Mouse (Mus musculus): ENCODE measurements at regions not wholly inside any gene's neighbourhood (a gene's known extent, or its start where the extent isn't known, plus 50 kb on each side); places are given as distances from the start of the nearest gene placed in this dataset.
A peak's percentile ranks its signal among the peaks of the same experiment; 100 is the strongest.
"Not testable (repeated sequence)": the region's sequence is repeated elsewhere in the genome, so short reads cannot be mapped to it uniquely, and the experiment has no call there.

DNA sequence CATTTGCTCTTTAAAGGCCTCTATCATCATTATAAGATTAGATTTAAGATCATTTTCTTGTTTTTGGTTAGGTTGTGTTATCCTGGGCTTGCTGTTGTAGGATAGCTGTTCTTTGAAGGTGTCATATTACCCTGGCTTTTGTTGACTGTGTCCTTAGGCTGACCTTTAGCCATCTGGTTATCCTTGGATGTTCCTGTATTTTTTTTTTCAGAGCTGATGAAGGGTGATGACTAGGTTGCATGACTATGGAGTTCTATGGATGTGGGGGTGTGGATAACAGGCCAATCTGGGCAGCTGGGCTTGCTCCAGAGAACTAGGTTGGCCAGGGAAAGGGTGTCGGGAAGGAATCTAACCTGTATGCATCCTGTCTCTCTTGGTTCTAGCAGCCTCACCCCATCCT, 74.2 kb downstream of the Dmrta1 start:
- Histone ChIP-seq H3K27ac (replicated peaks) (no peak overlapping the region), H3K9me3 (no peaks in the 10 kb centered on the region), H3K36me3 (no peaks in the 10 kb centered on the region), H3K4me3 (no peak overlapping the region), H3K4me2 (no peak overlapping the region), H3K4me1 (no peaks in the 10 kb centered on the region), H3K9ac (no peak overlapping the region), H3K27me3 (replicated peaks) (no peaks in the 10 kb centered on the region)
- WGBS, result 56% methylated on average over 1 of the region's 1 CpGs
- ATAC-seq (ENCODE audit: extremely low read depth, insufficient number of reproducible peaks, low FRiP score, low TSS enrichment), result no peak

GRCm38 (mm10) chr4:89776269-89776668, 97.0 kb downstream of the Dmrta1 start:
- Histone ChIP-seq H3K36me3 (no peaks in the 10 kb centered on the region), H3K9me3 (no peaks in the 10 kb centered on the region), H3K4me2 (no peak overlapping the region), H3K9ac (no peak overlapping the region), H3K4me1 (no peaks in the 10 kb centered on the region), H3K27ac (replicated peaks) (no peak overlapping the region), H3K4me3 (no peak overlapping the region), H3K27me3 (replicated peaks) (no peaks in the 10 kb centered on the region)
- ATAC-seq (ENCODE audit: extremely low read depth, insufficient number of reproducible peaks, low FRiP score, low TSS enrichment), result no peak
- WGBS, result 48% methylated on average over 10 of the region's 10 CpGs

- 79% methylated on average over 1 of the region's 1 CpGs for WGBS
- H3K36me3 ChIP-seq, result no peaks in the 10 kb centered on the region
- H3K27ac ChIP-seq (replicated peaks), result no peak overlapping the region
- ATAC-seq (ENCODE audit: extremely low read depth, insufficient number of reproducible peaks, low FRiP score, low TSS enrichment), result no peak
- no peaks in the 10 kb centered on the region for H3K27me3 ChIP-seq (replicated peaks)
- H3K4me1 ChIP-seq, result no peaks in the 10 kb centered on the region
- no peaks in the 10 kb centered on the region for H3K9me3 ChIP-seq
- no peak overlapping the region for H3K4me3 ChIP-seq
- H3K4me2 ChIP-seq, result no peak overlapping the region
- no peak overlapping the region for H3K9ac ChIP-seq
These were observed 102.3 kb downstream of the Dmrta1 start for GRCm38 (mm10) chr4:89781487-89781886.

DNA sequence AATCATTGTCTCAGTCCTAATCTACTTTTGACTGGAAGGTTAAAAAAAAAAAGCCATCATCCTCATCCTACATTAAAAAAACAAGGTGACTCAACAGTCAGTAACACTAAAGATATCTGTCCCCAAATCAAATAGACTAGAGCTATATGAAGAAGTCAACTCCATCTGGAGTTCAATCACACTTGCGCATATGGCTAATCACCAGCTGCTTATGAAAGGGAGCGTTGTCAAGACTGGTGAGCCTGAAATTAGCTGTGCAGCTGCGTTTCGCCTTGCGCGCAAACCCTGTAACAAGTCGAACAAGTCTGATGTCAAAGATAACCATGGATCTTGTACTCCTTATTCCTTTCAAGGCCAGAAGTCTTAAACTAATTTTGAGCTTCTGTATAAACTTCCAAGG, 137.6 kb downstream of the Dmrta1 start:
- Histone ChIP-seq H3K9ac (no peak overlapping the region), H3K4me2 (no peak overlapping the region), H3K9me3 (no peaks in the 10 kb centered on the region), H3K27me3 (replicated peaks) (no peaks in the 10 kb centered on the region), H3K4me1 (no peaks in the 10 kb centered on the region), H3K4me3 (no peak overlapping the region), H3K27ac (replicated peaks) (no peak overlapping the region), H3K36me3 (no peaks in the 10 kb centered on the region)
- no peak for ATAC-seq (ENCODE audit: extremely low read depth, insufficient number of reproducible peaks, low FRiP score, low TSS enrichment)
- WGBS, result 84% methylated on average over 7 of the region's 7 CpGs

- H3K9ac ChIP-seq, result no peak overlapping the region
- ATAC-seq (ENCODE audit: extremely low read depth, insufficient number of reproducible peaks, low FRiP score, low TSS enrichment), result no peak
- 63% methylated on average over 6 of the region's 6 CpGs for WGBS
- no peaks in the 10 kb centered on the region for H3K27me3 ChIP-seq (replicated peaks)
- H3K4me3 ChIP-seq, result no peak overlapping the region
- H3K9me3 ChIP-seq, result no peaks in the 10 kb centered on the region
- H3K4me1 ChIP-seq, result no peaks in the 10 kb centered on the region
- no peak overlapping the region for H3K27ac ChIP-seq (replicated peaks)
- H3K36me3 ChIP-seq, result no peaks in the 10 kb centered on the region
- H3K4me2 ChIP-seq, result no peak overlapping the region
These were observed 155.4 kb downstream of the Dmrta1 start for GRCm38 (mm10) chr4:89834552-89835206.

GRCm38 (mm10) chr4:89875375-89876055, 196.3 kb downstream of the Dmrta1 start:
- WGBS, result 24% methylated on average over 8 of the region's 15 CpGs
- ATAC-seq (ENCODE audit: extremely low read depth, insufficient number of reproducible peaks, low FRiP score, low TSS enrichment); H3K9me3 ChIP-seq; H3K27ac ChIP-seq (replicated peaks); H3K36me3 ChIP-seq; H3K27me3 ChIP-seq (replicated peaks); H3K4me1 ChIP-seq; H3K9ac ChIP-seq: not testable (repeated sequence)
- H3K4me3 ChIP-seq, result peak overlapping the region; percentile 18
- peak overlapping the region; percentile 24; the same call in 1 of the 2 replicates for H3K4me2 ChIP-seq

DNA sequence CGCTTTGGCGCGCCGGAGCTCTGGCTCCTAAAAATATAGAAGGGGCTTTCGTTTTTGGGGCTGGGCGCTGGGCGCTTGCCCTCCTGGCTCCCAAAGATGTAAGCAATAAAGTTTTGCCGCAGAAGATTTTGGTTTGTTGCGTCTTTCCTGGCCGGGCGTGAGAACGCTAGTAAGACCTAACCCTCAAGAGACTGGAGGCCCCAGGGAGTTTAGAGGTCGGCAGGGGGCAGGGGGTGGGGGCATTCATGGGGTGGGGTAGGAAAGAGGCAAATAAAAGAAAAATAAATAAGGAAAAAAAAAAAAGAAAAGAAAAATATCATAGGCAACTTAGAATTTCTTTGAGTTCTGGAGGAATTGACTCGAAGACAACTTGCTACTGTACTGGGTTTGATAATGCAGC, 196.9 kb downstream of the Dmrta1 start:
- not testable (repeated sequence) for H3K27me3 ChIP-seq (replicated peaks); H3K9me3 ChIP-seq; ATAC-seq (ENCODE audit: extremely low read depth, insufficient number of reproducible peaks, low FRiP score, low TSS enrichment); H3K4me1 ChIP-seq; H3K27ac ChIP-seq (replicated peaks); H3K36me3 ChIP-seq
- 11% methylated on average over 8 of the region's 14 CpGs for WGBS
- Histone ChIP-seq H3K9ac (peak overlapping the region; percentile 67), H3K4me2 (peak overlapping the region; percentile 68), H3K4me3 (peak overlapping the region; percentile 48)

DNA sequence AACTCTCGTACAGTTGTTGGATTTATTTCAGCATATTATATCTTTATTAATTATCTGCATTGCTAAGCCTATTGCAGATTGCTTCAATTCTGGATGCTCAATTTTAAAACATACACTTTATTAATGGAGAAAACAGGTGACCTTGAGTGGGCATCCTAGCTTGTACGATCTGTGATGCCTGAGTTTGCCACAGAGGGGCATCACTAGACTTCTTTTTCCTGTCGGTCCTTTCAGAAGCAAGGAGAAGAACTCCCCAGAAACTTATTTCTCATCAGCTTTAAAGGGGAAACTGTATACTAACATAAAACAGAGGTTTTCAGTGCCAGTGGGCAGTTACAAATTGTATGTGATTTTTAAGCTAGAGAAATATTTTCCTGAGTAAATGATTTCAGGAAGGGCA, 201.8 kb downstream of the Dmrta1 start:
- Histone ChIP-seq H3K4me3 (no peak overlapping the region), H3K9me3 (no peaks in the 10 kb centered on the region), H3K36me3 (no peaks in the 10 kb centered on the region), H3K27ac (replicated peaks) (no peak overlapping the region), H3K9ac (no peak overlapping the region), H3K4me2 (no peak overlapping the region), H3K27me3 (replicated peaks) (no peaks in the 10 kb centered on the region), H3K4me1 (no peaks in the 10 kb centered on the region; the same call in 1 of the 2 replicates)
- WGBS, result 45% methylated on average over 3 of the region's 3 CpGs
- no peak for ATAC-seq (ENCODE audit: extremely low read depth, insufficient number of reproducible peaks, low FRiP score, low TSS enrichment)

DNA sequence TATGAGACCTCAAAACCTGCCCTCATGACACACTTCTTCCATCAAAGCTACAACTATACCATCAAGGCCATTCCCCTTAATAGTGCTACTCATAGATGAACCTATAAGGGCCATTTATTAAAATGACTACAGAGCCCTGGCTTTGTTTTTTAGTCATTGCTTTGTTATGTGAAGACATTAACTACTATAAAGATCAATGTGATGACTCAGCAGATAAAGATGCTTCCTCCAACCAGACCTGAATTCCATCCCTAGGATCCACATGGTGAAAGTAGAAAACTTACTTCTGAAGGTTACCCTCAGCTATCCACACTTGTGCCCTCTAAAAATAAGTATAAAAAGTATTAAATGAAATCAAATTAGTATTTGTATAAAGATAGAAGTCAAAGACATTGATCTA, 230.4 kb downstream of the Dmrta1 start:
- Histone ChIP-seq H3K27ac (replicated peaks) (no peak overlapping the region), H3K4me3 (no peak overlapping the region), H3K36me3 (no peaks in the 10 kb centered on the region), H3K9me3 (no peaks in the 10 kb centered on the region), H3K4me1 (no peaks in the 10 kb centered on the region), H3K27me3 (replicated peaks) (no peaks in the 10 kb centered on the region), H3K4me2 (no peak overlapping the region), H3K9ac (no peak overlapping the region)
- no peak for ATAC-seq (ENCODE audit: extremely low read depth, insufficient number of reproducible peaks, low FRiP score, low TSS enrichment)

GRCm38 (mm10) chr4:89937673-89938072, 258.4 kb downstream of the Dmrta1 start:
- no peak for ATAC-seq (ENCODE audit: extremely low read depth, insufficient number of reproducible peaks, low FRiP score, low TSS enrichment)
- H3K27me3 ChIP-seq (replicated peaks), result no peaks in the 10 kb centered on the region
- no peaks in the 10 kb centered on the region for H3K9me3 ChIP-seq
- no peak overlapping the region for H3K4me2 ChIP-seq
- H3K9ac ChIP-seq, result no peak overlapping the region
- 24% methylated on average over 1 of the region's 1 CpGs for WGBS
- H3K4me1 ChIP-seq, result no peaks in the 10 kb centered on the region
- H3K27ac ChIP-seq (replicated peaks), result no peak overlapping the region
- H3K36me3 ChIP-seq, result no peaks in the 10 kb centered on the region
- no peak overlapping the region for H3K4me3 ChIP-seq

DNA sequence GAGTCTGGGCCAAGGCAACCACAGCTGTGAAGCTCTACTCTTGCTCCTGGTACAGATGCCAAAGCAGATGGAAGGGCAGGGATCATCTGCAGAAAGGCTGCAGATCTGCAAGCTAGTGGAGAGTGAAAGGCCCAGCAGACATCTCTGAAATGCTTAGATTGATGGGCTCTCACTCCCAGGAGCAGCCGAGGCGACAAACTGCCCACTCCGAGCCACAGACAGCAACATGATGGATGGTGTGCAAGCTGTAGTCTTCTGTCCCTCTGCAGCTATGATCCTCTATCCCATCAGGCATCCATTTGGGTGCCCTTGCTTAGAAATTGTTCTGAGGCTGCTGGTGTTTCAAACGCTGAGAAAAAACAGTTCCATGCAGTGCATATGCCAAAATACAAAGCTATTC, 262.1 kb downstream of the Dmrta1 start:
- H3K27me3 ChIP-seq (replicated peaks), result no peaks in the 10 kb centered on the region
- H3K4me2 ChIP-seq, result no peak overlapping the region
- no peaks in the 10 kb centered on the region for H3K4me1 ChIP-seq
- no peak overlapping the region for H3K27ac ChIP-seq (replicated peaks)
- no peak overlapping the region for H3K9ac ChIP-seq
- 44% methylated on average over 4 of the region's 4 CpGs for WGBS
- no peaks in the 10 kb centered on the region for H3K9me3 ChIP-seq
- H3K36me3 ChIP-seq, result no peaks in the 10 kb centered on the region
- ATAC-seq (ENCODE audit: extremely low read depth, insufficient number of reproducible peaks, low FRiP score, low TSS enrichment), result no peak
- H3K4me3 ChIP-seq, result no peak overlapping the region

DNA sequence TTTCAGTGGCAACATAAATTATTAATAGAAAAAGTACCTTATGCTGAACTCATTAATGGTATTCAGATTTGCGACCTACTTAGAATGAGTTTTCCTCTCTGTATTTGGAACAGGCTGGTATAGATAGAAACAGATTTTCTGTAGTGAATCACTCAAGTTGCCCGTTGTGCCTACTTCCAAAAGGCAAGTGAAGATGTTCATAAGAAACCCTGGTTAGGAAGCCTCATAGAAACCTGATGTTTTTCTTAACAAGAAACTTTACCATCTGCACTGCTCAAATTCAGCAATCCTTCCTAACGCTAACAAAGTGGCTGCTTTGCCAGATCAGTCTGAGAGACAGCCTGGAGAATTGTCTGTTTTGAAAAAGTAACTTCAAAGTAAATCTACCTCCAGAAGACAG, 242.5 kb upstream of the Zfp352 start:
- no peak for ATAC-seq (ENCODE audit: extremely low read depth, insufficient number of reproducible peaks, low FRiP score, low TSS enrichment)
- Histone ChIP-seq H3K4me2 (no peak overlapping the region), H3K4me1 (no peaks in the 10 kb centered on the region), H3K27me3 (replicated peaks) (no peaks in the 10 kb centered on the region), H3K27ac (replicated peaks) (no peak overlapping the region), H3K9ac (no peak overlapping the region), H3K36me3 (no peaks in the 10 kb centered on the region), H3K9me3 (no peaks in the 10 kb centered on the region), H3K4me3 (no peak overlapping the region)
- 72% methylated on average over 3 of the region's 3 CpGs for WGBS

All from heart, embryonic 13.5 days (tissue).